8 mouse cellular contexts compared by ENCODE assay signal in genomic region chr9:98031898-98032572, GRCm38 (mm10). TPM values are rescaled to one million over a fixed set of nuclear protein-coding genes. Genes with fewer than 3 reads are reported as not detected.
DNase-seq lines count a peak whose midpoint lies in the region; ATAC-seq lines count a peak whose summit lies in the region.

No protein-coding gene starts in this region.

- no peak for DNase-seq in lung, postnatal 14 days
- DNase-seq in embryo, embryonic 11 days: peak; percentile 38
- DNase-seq in hindbrain, embryonic 10.5 days (ENCODE audit: low spot score): peak; percentile 34
- DNase-seq in yolk sac, embryonic 10.5 days (ENCODE audit: low spot score): no peak

- WGBS in lung, embryonic 16.5 days: 2% methylated on average over 31 of the region's 31 CpGs
- under 1% methylated on average over 31 of the region's 31 CpGs for WGBS in hindbrain, embryonic 10.5 days
- 2% methylated on average over 31 of the region's 31 CpGs for WGBS in liver, embryonic 16.5 days (ENCODE audit: insufficient replicate concordance)
- WGBS in stomach, embryonic 16.5 days: 2% methylated on average over 31 of the region's 31 CpGs

- peak overlapping the region; percentile 93 for H3K4me2 ChIP-seq in lung, embryonic 16.5 days (ENCODE audit: low read depth, low read length)
- H3K4me2 ChIP-seq in liver, embryonic 16.5 days (ENCODE audit: low read depth, low read length): peak overlapping the region; percentile 52; the same call in 1 of the 2 replicates
- H3K4me2 ChIP-seq in stomach, embryonic 16.5 days (ENCODE audit: low read depth, low read length): peak overlapping the region; percentile 94

- H3K27me3 ChIP-seq in lung, embryonic 16.5 days (ENCODE audit: control insufficient read depth, insufficient read depth, low read depth, low read length): peaks cover 42% of the 10 kb centered on the region
- H3K27me3 ChIP-seq in hindbrain, embryonic 10.5 days (ENCODE audit: insufficient read depth, poor library complexity, severe bottlenecking): peaks cover 51% of the 10 kb centered on the region
- peaks cover 36% of the 10 kb centered on the region for H3K27me3 ChIP-seq in liver, embryonic 16.5 days (ENCODE audit: control insufficient read depth, insufficient read depth, low read depth, low read length)
- H3K27me3 ChIP-seq in stomach, embryonic 16.5 days (ENCODE audit: control insufficient read depth, insufficient read depth, low read length): peaks cover 21% of the 10 kb centered on the region

- peaks cover 11% of the 10 kb centered on the region for H3K4me1 ChIP-seq in lung, embryonic 16.5 days (replicated peaks; ENCODE audit: control insufficient read depth, insufficient read depth, low read length)
- H3K4me1 ChIP-seq in hindbrain, embryonic 10.5 days (replicated peaks): peaks cover 22% of the 10 kb centered on the region
- no peaks in the 10 kb centered on the region for H3K4me1 ChIP-seq in liver, embryonic 16.5 days (ENCODE audit: control insufficient read depth, low read depth, low read length)
- H3K4me1 ChIP-seq in stomach, embryonic 16.5 days (ENCODE audit: control insufficient read depth, insufficient read depth, low read length): peaks cover 3% of the 10 kb centered on the region

- H3K27ac ChIP-seq in lung, embryonic 16.5 days (ENCODE audit: low read length): no peak overlapping the region
- peak overlapping the region; percentile 84; the same call in 1 of the 2 replicates for H3K27ac ChIP-seq in hindbrain, embryonic 10.5 days
- no peak overlapping the region for H3K27ac ChIP-seq in liver, embryonic 16.5 days (ENCODE audit: low read length)
- no peak overlapping the region for H3K27ac ChIP-seq in stomach, embryonic 16.5 days (ENCODE audit: low read length)

- no peaks in the 10 kb centered on the region for H3K9me3 ChIP-seq in lung, embryonic 16.5 days (ENCODE audit: control insufficient read depth, low read length)
- H3K9me3 ChIP-seq in hindbrain, embryonic 10.5 days: no peaks in the 10 kb centered on the region
- H3K9me3 ChIP-seq in liver, embryonic 16.5 days (replicated peaks; ENCODE audit: control insufficient read depth, low read length): no peaks in the 10 kb centered on the region
- no peaks in the 10 kb centered on the region for H3K9me3 ChIP-seq in stomach, embryonic 16.5 days (replicated peaks; ENCODE audit: control insufficient read depth, low read length)

- no peaks in the 10 kb centered on the region for H3K36me3 ChIP-seq in lung, embryonic 16.5 days (ENCODE audit: control insufficient read depth, insufficient read depth, low read length)
- H3K36me3 ChIP-seq in hindbrain, embryonic 10.5 days: no peaks in the 10 kb centered on the region
- no peaks in the 10 kb centered on the region for H3K36me3 ChIP-seq in liver, embryonic 16.5 days (ENCODE audit: control insufficient read depth, insufficient read depth)
- H3K36me3 ChIP-seq in stomach, embryonic 16.5 days (ENCODE audit: control insufficient read depth, insufficient read depth, low read length): no peaks in the 10 kb centered on the region

- ATAC-seq in lung, embryonic 16.5 days (ENCODE audit: low read depth): 0 out of 2 replicates have a peak, but pooled peaks have one; percentile 7
- no peak for ATAC-seq in liver, embryonic 16.5 days (ENCODE audit: low read depth)
- no peak for ATAC-seq in stomach, embryonic 16.5 days (ENCODE audit: insufficient read depth, low FRiP score)
- ATAC-seq in megakaryocyte progenitor cell, adult 5-6 weeks (replicated peaks; ENCODE audit: poor library complexity): no peak

- H3K9ac ChIP-seq in lung, embryonic 16.5 days (ENCODE audit: low read length): peak overlapping the region; percentile 59
- no peak overlapping the region for H3K9ac ChIP-seq in liver, embryonic 16.5 days (ENCODE audit: low read depth, low read length)
- H3K9ac ChIP-seq in stomach, embryonic 16.5 days (ENCODE audit: low read length): peak overlapping the region; percentile 65

- peak overlapping the region; percentile 66 for H3K4me3 ChIP-seq in lung, embryonic 16.5 days (ENCODE audit: low read length)
- peak overlapping the region; percentile 75 for H3K4me3 ChIP-seq in hindbrain, embryonic 10.5 days
- peak overlapping the region; percentile 46; the same call in 1 of the 2 replicates for H3K4me3 ChIP-seq in liver, embryonic 16.5 days (ENCODE audit: low read depth, low read length)
- H3K4me3 ChIP-seq in stomach, embryonic 16.5 days (replicated peaks; ENCODE audit: low read length): peak overlapping the region; percentile 66

RNA-seq across cellular contexts. Expression of gene Clstn2, which starts 0.9 kb away (rescaled TPM):
- polyA plus RNA-seq in lung, embryonic 16.5 days (2015; fragmentation: Nextera tagmentation; extraction: Ambion mirVana): 1.5 and 1.7 TPM in 2 replicates
- 0.80 and 1.4 TPM in 2 replicates for polyA plus RNA-seq in hindbrain, embryonic 10.5 days (2016; fragmentation: Nextera tagmentation; extraction: Ambion mirVana)
- polyA plus RNA-seq in liver, embryonic 16.5 days (2015; fragmentation: Nextera tagmentation; extraction: Ambion mirVana): 0.02 TPM in 2 replicates
- 1.0 and 1.2 TPM in 2 replicates for polyA plus RNA-seq in stomach, embryonic 16.5 days (2015; fragmentation: Nextera tagmentation; extraction: Ambion mirVana)
- not detected in 2 replicates for total RNA-seq in megakaryocyte progenitor cell, adult 5-6 weeks (2015)
- not detected in 2 replicates for total RNA-seq in megakaryocyte progenitor cell, adult 5-6 weeks (2017)

Comparison
In these comparisons a context has a peak if more than half of its experiments do, and no peak if none do; other contexts are left out.
1. DNase-seq: peak in embryo, embryonic 11 days (single experiment) and hindbrain, embryonic 10.5 days (single experiment); none in lung, postnatal 14 days (single experiment) and yolk sac, embryonic 10.5 days (single experiment).
2. Peak in every context shown above with its lines, with median percentiles within 50 percentile points of each other: H3K4me2 ChIP-seq and H3K4me3 ChIP-seq.